Mouse (Mus musculus): ENCODE results near the gene Pik3cg. TPM values are rescaled to one million over a fixed set of nuclear protein-coding genes. Genes with fewer than 3 reads are reported as not detected.
"Not testable (repeated sequence)": the region's sequence is repeated elsewhere in the genome, so short reads cannot be mapped to it uniquely, and the experiment has no call there.

The Pik3cg gene
- polyA plus RNA-seq (2012; ENCODE audit: insufficient read depth, low replicate concordance), result 0.79 and 1.9 TPM in 2 replicates

GRCm38 (mm10) chr12:32207948-32208891 is at the start of gene Pik3cg:
Pik3cg (minus strand) TSS chr12:32208659.
- no peak for TF ChIP-seq GATA1 (IDR thresholded peaks at IDR 0.05; ENCODE audit: borderline replicate concordance, low read length)
- no peak for TF ChIP-seq FLI1 (IDR thresholded peaks at IDR 0.05; ENCODE audit: low read length)
- Histone ChIP-seq H3K4me3 (replicated peaks) (peak within 1 kb of the TSS; percentile 92), H3K4me1 (peaks cover 72% of the 10 kb centered on the region), H3K36me3 (replicated peaks; ENCODE audit: low read length) (peaks cover 35% of the 10 kb centered on the region), H3K9me3 (0 out of 2 replicates have a peak, but pooled peaks cover 5% of the 10 kb centered on the region), H3K27me3 (replicated peaks) (peaks cover 1% of the 10 kb centered on the region)

- Histone ChIP-seq H3K4me1 (peaks cover 31% of the 10 kb centered on the region), H3K36me3 (replicated peaks; ENCODE audit: low read length) (no peaks in the 10 kb centered on the region), H3K9me3 (no peaks in the 10 kb centered on the region), H3K4me3 (replicated peaks) (no peak overlapping the region), H3K27me3 (replicated peaks) (no peaks in the 10 kb centered on the region)
- TF ChIP-seq FLI1 (IDR thresholded peaks at IDR 0.05; ENCODE audit: low read length), result no peak
- no peak for TF ChIP-seq GATA1 (IDR thresholded peaks at IDR 0.05; ENCODE audit: borderline replicate concordance, low read length)
Observed at GRCm38 (mm10) chr12:32248483-32248882, 40.0 kb upstream of the Pik3cg start.

GRCm38 (mm10) chr12:32245566-32246233 is 37.2 kb upstream of the Pik3cg start:
- Histone ChIP-seq H3K36me3 (replicated peaks; ENCODE audit: low read length) (no peaks in the 10 kb centered on the region), H3K9me3 (no peaks in the 10 kb centered on the region), H3K4me1 (peaks cover 39% of the 10 kb centered on the region), H3K27me3 (replicated peaks) (no peaks in the 10 kb centered on the region), H3K4me3 (replicated peaks) (no peak overlapping the region)
- TF ChIP-seq GATA1 (IDR thresholded peaks at IDR 0.05; ENCODE audit: borderline replicate concordance, low read length) (no peak), FLI1 (IDR thresholded peaks at IDR 0.05; ENCODE audit: low read length) (no peak)

- no peaks in the 10 kb centered on the region for H3K27me3 ChIP-seq (replicated peaks)
- TF ChIP-seq GATA1 (IDR thresholded peaks at IDR 0.05; ENCODE audit: borderline replicate concordance, low read length) (no peak), FLI1 (IDR thresholded peaks at IDR 0.05; ENCODE audit: low read length) (no peak)
- no peaks in the 10 kb centered on the region for H3K9me3 ChIP-seq
- no peaks in the 10 kb centered on the region for H3K36me3 ChIP-seq (replicated peaks; ENCODE audit: low read length)
- peaks cover 50% of the 10 kb centered on the region for H3K4me1 ChIP-seq
- peak overlapping the region; percentile 4 for H3K4me3 ChIP-seq (replicated peaks)
Observed at GRCm38 (mm10) chr12:32243586-32243985, 35.1 kb upstream of the Pik3cg start.

GRCm38 (mm10) chr12:32239134-32239533 is 30.7 kb upstream of the Pik3cg start:
- H3K9me3 ChIP-seq; H3K36me3 ChIP-seq (replicated peaks; ENCODE audit: low read length); H3K4me3 ChIP-seq (replicated peaks): not testable (repeated sequence)
- Histone ChIP-seq H3K4me1 (peaks cover 44% of the 10 kb centered on the region), H3K27me3 (replicated peaks) (peaks cover 11% of the 10 kb centered on the region)

GRCm38 (mm10) chr12:32238433-32238832 is 30.0 kb upstream of the Pik3cg start:
- H3K4me1 ChIP-seq, result peaks cover 43% of the 10 kb centered on the region
- TF ChIP-seq FLI1 (IDR thresholded peaks at IDR 0.05; ENCODE audit: low read length) (no peak), GATA1 (IDR thresholded peaks at IDR 0.05; ENCODE audit: borderline replicate concordance, low read length) (no peak)

GRCm38 (mm10) chr12:32237839-32238238 is 29.4 kb upstream of the Pik3cg start:
- TF ChIP-seq FLI1 (IDR thresholded peaks at IDR 0.05; ENCODE audit: low read length) (no peak), GATA1 (IDR thresholded peaks at IDR 0.05; ENCODE audit: borderline replicate concordance, low read length) (no peak)
- Histone ChIP-seq H3K27me3 (replicated peaks) (peaks cover 11% of the 10 kb centered on the region), H3K4me3 (replicated peaks) (no peak overlapping the region), H3K36me3 (replicated peaks; ENCODE audit: low read length) (no peaks in the 10 kb centered on the region), H3K9me3 (no peaks in the 10 kb centered on the region), H3K4me1 (peaks cover 39% of the 10 kb centered on the region)

More at GRCm38 (mm10) chr12:32238433-32238832, 30.0 kb upstream of the Pik3cg start:
- H3K9me3 ChIP-seq, result no peaks in the 10 kb centered on the region
- H3K4me3 ChIP-seq (replicated peaks), result no peak overlapping the region
- H3K27me3 ChIP-seq (replicated peaks), result peaks cover 11% of the 10 kb centered on the region
- no peaks in the 10 kb centered on the region for H3K36me3 ChIP-seq (replicated peaks; ENCODE audit: low read length)

- H3K9me3 ChIP-seq, result no peaks in the 10 kb centered on the region
- peaks cover 44% of the 10 kb centered on the region for H3K4me1 ChIP-seq
- TF ChIP-seq GATA1 (IDR thresholded peaks at IDR 0.05; ENCODE audit: borderline replicate concordance, low read length), result no peak
- TF ChIP-seq FLI1 (IDR thresholded peaks at IDR 0.05; ENCODE audit: low read length), result no peak
- peaks cover 11% of the 10 kb centered on the region for H3K27me3 ChIP-seq (replicated peaks)
- H3K36me3 ChIP-seq (replicated peaks; ENCODE audit: low read length), result no peaks in the 10 kb centered on the region
- no peak overlapping the region for H3K4me3 ChIP-seq (replicated peaks)
Observed at GRCm38 (mm10) chr12:32237139-32237538, 28.7 kb upstream of the Pik3cg start.

GRCm38 (mm10) chr12:32236450-32236849 is 28.0 kb upstream of the Pik3cg start:
- peaks cover 51% of the 10 kb centered on the region for H3K4me1 ChIP-seq
- no peaks in the 10 kb centered on the region for H3K9me3 ChIP-seq
- TF ChIP-seq GATA1 (IDR thresholded peaks at IDR 0.05; ENCODE audit: borderline replicate concordance, low read length), result no peak
- TF ChIP-seq FLI1 (IDR thresholded peaks at IDR 0.05; ENCODE audit: low read length), result no peak
- peaks cover 11% of the 10 kb centered on the region for H3K27me3 ChIP-seq (replicated peaks)
- no peaks in the 10 kb centered on the region for H3K36me3 ChIP-seq (replicated peaks; ENCODE audit: low read length)
- no peak overlapping the region for H3K4me3 ChIP-seq (replicated peaks)

GRCm38 (mm10) chr12:32233871-32234270 is 25.4 kb upstream of the Pik3cg start:
- H3K4me1 ChIP-seq, result peaks cover 58% of the 10 kb centered on the region

More at GRCm38 (mm10) chr12:32233871-32234270, 25.4 kb upstream of the Pik3cg start:
- peaks cover 13% of the 10 kb centered on the region for H3K27me3 ChIP-seq (replicated peaks)
- H3K36me3 ChIP-seq (replicated peaks; ENCODE audit: low read length), result no peaks in the 10 kb centered on the region
- TF ChIP-seq FLI1 (IDR thresholded peaks at IDR 0.05; ENCODE audit: low read length) (no peak), GATA1 (IDR thresholded peaks at IDR 0.05; ENCODE audit: borderline replicate concordance, low read length) (no peak)
- no peak overlapping the region for H3K4me3 ChIP-seq (replicated peaks)
- H3K9me3 ChIP-seq, result no peaks in the 10 kb centered on the region

Measured in megakaryocyte, embryonic 14.5 days (primary cell).